Mouse (Mus musculus) liver, adult 10 weeks (tissue): ENCODE data around the gene Olfr382. TPM values are rescaled to one million over a fixed set of nuclear protein-coding genes. Genes with fewer than 3 reads are reported as not detected.

Experiments
- polyA plus RNA-seq: library from polyadenylated mRNA; stranded (reverse); fragments of 350-450 nt; fragmentation: Illumina TruSeq; extraction: RNeasy Lipid Tissue Mini Kit (QIAGEN cat#74804); gene quantifications from one replicate; pipeline ENCODE4 v1.2.3, GENCODE M21; 2014; ENCODE audit warnings: low read depth, low replicate concordance

Olfr382 gene
- not detected for polyA plus RNA-seq

DNA sequence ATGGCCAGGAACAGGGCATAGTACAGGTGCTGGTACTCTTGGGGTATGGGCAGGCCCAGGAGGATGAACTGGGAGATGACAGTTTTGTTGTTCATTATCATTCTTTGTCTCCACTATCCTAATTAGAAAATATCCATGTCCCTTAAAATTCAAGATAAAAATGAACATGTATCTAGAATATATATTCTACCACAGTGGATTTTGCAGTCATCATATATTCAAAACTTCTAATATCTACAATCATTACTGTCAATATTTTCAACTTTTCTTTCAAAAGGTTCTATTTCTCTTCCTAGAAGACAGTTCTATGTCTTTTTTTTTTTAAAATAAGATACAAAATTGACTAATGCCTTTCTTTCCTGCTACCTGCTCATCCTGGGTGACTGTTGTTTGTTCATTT lies at the start of gene Olfr382:
Gene Olfr382, minus strand, starts transcription at position 101 of the 400 bp plus-strand sequence.

DNA sequence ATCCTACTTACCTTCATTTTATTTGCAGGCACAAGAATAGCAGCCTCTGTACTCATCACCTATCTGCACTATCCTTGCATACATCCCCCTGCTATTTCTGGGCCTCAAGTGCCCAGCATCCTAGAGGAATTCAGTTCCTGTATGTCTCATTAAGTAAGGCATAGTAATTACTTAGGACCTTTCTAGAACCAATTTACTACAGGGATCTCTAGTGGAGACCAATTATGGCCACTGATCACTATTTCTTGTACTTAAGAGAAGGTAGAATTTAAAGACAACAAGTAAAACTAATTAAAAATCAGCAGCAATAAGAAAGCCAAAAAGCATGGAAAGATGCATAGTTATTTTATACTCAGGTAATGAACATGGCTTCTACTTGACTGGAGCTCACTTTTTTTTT lies 25.5 kb downstream of the Olfr382 start, which contains the start of gene Olfr381:
Gene Olfr381, minus strand, starts transcription at position 101 of the 400 bp plus-strand sequence.

Other genes with a start within 250 kb of the Olfr382 start
- gene Trpv3, start 249.8 kb downstream of the Olfr382 start, polyA plus RNA-seq: not detected
- gene Aspa, start 187.6 kb downstream of the Olfr382 start, polyA plus RNA-seq: 63.7 TPM
- gene Gm49340, start 187.5 kb downstream of the Olfr382 start, polyA plus RNA-seq: 0.29 TPM
- gene Spata22, start 187.5 kb downstream of the Olfr382 start, polyA plus RNA-seq: 25.1 TPM
- gene Olfr20, start 166.4 kb downstream of the Olfr382 start, polyA plus RNA-seq: not detected
- not detected for gene Olfr376, start 146.0 kb downstream of the Olfr382 start, polyA plus RNA-seq
- gene Olfr1, start 117.6 kb downstream of the Olfr382 start, polyA plus RNA-seq: not detected
- gene Olfr378, start 88.7 kb downstream of the Olfr382 start, polyA plus RNA-seq: not detected
- not detected for gene Olfr380, start 59.7 kb downstream of the Olfr382 start, polyA plus RNA-seq
- not detected for gene Olfr381, start 25.6 kb downstream of the Olfr382 start, polyA plus RNA-seq
- not detected for gene Olfr385, start 75.8 kb upstream of the Olfr382 start, polyA plus RNA-seq
- gene Olfr384, start 81.4 kb upstream of the Olfr382 start, polyA plus RNA-seq: not detected
- not detected for gene Zfp735, start 171.6 kb upstream of the Olfr382 start, polyA plus RNA-seq